Mouse (Mus musculus): ENCODE data around the gene Far1.
A peak's percentile ranks its signal among the peaks of the same experiment; 100 is the strongest.

Gene Far1

GRCm38 (mm10) chr7:113571121-113571520 lies 57.5 kb downstream of the Far1 start:
- DNase-seq (ENCODE audit: low read depth): no peak

DNA sequence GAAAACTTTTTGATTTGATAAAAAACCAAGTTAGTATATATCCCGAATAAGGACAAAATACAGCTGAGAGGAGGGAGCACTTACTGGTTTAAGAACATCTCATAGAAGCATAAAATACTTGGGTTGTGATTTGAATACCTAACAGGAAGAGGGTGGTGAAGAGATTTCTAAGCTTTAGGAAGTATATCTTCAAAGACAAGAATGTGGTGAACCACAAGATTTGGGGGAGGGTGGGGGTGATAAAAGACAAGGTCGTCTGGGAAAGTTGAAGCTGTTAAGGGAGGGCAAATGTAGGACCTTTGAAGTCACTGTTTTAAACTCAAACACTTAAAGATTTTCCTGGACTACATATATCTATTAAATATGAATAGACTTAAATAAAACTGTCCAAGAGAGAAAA lies 59.1 kb downstream of the Far1 start:
- DNase-seq (ENCODE audit: low read depth): no peak

DNA sequence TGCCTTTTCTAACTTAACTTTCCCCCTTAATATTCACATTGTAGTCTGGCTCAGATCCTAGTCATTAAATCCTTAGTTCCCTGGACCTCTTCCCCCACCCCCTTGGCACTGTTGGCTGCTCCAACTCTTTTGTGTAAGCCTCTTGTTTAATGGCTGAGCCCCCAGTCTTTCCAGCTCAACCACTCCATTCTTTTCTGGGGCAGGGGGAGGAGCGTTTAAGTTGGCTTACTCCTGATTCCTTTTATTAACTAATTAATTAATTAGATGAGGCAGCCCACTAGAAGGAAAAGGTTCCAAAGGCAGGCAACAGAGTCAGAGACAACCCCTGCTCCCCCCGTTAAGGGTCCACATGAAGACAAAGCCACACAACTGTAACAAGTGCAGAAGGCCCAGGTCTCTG lies 68.5 kb downstream of the Far1 start:
- DNase-seq (ENCODE audit: low read depth): no peak

DNA sequence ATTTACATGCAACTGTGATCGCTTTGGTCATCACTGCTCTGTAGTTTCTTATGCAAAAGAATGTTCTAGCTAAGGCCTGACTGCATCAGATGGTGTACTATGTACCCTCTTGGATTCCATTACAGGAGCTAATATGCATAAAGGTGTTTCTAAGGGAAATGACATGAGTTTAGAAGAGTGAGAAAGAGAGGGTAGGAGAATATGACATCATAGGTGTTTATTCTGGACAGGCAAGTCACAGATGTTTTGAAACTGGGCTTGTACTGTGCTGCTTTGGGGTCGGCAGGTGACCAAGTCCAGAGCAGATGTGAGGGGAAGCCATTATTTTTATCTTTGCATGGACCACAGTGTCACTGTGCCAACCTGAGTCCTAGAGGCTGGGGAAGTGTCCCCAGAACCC lies 75.6 kb downstream of the Far1 start:
- DNase-seq (ENCODE audit: low read depth): no peak

- DNase-seq (ENCODE audit: low read depth): no peak
Measured at GRCm38 (mm10) chr7:113590330-113590729, 76.7 kb downstream of the Far1 start.

- peak; percentile 13 for DNase-seq (ENCODE audit: low read depth)
Measured at GRCm38 (mm10) chr7:113591084-113591483, 77.5 kb downstream of the Far1 start.

DNA sequence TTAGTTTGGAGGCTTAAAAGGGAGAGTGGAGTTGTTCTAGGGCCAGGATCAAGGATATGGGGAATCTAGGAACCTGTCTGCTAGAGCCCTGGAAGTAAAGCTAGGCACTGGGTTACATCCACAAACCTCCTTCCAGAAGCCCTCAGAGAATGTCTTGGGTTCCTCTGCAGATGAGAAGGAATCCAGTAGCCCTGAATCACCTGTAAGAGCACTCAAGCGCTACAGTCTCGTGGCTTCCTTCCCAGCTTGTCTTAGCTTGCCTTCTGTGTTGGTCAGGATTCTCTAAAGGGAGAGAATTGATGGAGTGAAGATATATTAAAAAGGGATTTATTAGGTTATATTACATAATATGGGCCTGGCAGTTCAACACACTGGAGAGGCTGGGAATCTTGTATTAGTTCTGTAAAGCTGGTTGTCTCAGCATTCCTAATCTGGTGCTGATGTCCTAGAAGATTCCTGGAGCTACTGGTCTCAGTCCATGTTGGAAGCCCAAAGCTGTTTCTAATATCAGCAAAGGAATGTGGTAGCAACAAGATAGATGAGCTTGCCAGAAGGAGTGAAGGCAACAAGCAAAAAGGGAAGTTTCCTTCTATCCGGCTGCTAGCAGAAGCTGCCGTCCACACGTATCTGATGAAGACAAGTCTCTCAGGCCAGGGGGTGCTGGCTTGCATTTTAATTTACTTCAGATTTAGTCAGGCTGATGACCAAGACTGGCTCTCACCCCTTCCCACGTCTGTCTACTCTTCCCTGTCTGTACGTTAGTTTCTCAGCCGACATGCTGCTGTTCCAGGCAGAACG lies 78.1 kb downstream of the Far1 start:
- DNase-seq (ENCODE audit: low read depth): no peak

GRCm38 (mm10) chr7:113592696-113593095 lies 79.1 kb downstream of the Far1 start:
- no peak for DNase-seq (ENCODE audit: low read depth)

GRCm38 (mm10) chr7:113594363-113594762 lies 80.7 kb downstream of the Far1 start:
- DNase-seq (ENCODE audit: low read depth): peak; percentile 30

- DNase-seq (ENCODE audit: low read depth): no peak
Measured at GRCm38 (mm10) chr7:113597231-113597630, 83.6 kb downstream of the Far1 start.

GRCm38 (mm10) chr7:113601803-113602202 lies 88.2 kb downstream of the Far1 start:
- no peak for DNase-seq (ENCODE audit: low read depth)

GRCm38 (mm10) chr7:113607928-113608327 lies 94.3 kb downstream of the Far1 start:
- no peak for DNase-seq (ENCODE audit: low read depth)

DNA sequence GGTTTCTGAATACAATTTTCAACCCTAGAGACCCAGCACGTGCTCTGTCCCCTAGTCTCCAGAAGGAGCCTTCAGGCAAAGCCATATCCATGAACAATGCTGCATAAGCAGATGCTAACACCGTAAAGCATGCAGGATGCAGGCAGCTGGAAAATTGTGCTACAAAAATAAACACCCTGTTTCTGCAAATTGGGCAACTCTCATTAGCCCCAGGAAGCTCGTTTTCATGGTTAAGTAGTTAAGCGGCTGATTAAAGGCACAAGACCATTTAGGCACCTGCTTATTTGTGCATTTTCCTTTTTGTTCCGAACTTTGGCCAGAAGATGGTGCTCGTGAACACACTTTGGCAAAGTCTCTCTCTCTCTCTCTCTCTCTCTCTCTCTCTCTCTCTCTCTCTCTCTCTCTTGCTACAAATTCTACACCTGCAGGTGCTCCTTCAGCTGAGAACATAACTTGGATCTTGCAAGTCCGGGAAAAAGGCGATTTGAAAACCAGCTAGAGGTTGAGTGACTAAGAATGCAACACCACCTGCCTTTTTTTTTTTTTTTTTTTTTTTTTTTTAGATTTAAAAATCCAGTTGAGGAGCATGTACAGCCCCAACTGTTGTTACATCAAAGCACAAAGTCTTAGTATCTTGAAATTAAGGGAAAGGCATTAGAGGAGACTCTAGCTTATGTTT lies 95.5 kb downstream of the Far1 start:
- peak; percentile 26 for DNase-seq (ENCODE audit: low read depth)

DNA sequence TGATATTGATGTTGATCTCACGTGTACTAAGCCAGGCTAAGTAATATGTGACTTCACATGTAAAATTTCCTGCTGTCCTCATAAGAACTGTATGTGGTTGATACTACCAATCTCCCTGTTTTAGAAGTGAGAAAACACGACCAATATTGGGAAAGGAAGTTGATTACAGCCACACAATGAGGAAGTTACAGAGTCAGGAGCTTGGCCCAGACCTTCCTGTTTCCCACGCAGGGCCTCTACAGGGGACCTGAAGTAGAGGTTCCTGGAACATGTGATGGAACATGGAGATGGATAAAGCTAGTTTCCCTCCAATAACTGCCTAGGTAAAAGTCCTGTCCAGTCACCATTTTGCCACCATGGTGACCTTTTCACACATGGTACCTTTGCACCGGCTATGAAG lies 99.0 kb downstream of the Far1 start:
- DNase-seq (ENCODE audit: low read depth): no peak

DNA sequence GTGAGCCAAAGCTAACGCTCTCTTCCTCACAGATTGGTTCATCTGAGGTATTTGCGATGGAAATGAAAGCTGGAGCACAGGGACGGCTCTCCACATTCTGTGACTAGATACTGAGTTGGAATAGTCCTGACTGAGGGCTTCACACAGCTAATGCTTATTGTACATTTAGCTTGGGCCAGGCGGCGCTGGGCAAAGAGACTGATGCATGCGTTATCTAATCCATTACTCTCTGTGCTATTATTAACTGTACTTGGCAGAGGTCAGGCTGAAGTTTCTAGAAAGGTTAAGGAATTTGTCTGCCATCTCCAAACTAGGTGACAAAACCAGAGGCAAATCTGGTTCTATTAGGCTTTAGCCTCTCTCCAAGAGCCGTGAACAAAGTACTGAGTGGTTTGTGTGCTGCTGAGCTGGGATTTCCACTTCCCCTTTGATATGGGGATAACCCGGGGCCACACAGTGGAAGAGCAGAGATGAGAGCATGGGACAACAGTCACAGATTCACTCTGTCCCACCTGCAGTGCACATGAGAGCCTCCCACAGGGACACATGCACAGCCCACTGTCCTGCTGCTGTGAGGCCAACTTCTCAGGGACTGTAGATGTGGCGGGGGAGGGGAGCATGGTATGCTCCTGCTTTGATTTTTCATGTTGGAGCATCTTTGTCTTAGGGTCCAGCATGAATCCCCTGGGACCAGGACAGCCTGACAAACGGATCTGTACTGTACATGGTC lies 100.7 kb downstream of the Far1 start:
- DNase-seq (ENCODE audit: low read depth): no peak

DNA sequence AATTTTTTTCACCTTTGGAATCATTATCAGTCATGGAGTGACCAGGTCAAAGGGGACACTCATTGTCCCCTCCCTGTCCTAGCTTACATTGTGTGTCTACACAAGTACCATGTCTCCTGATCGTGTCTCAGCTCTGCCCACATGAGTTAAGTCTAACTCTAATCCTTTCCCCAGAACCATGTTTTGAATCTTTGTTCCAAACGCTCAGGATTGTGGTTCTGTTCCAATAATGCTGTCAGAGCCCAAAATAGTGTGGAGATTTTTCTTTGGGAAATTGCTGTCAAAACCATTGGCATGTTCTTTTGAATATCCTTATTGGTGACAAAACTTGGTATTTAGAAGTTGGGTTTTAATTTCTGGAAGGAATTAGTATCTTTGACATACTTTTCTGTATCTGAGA lies 105.5 kb downstream of the Far1 start:
- DNase-seq (ENCODE audit: low read depth): no peak

DNA sequence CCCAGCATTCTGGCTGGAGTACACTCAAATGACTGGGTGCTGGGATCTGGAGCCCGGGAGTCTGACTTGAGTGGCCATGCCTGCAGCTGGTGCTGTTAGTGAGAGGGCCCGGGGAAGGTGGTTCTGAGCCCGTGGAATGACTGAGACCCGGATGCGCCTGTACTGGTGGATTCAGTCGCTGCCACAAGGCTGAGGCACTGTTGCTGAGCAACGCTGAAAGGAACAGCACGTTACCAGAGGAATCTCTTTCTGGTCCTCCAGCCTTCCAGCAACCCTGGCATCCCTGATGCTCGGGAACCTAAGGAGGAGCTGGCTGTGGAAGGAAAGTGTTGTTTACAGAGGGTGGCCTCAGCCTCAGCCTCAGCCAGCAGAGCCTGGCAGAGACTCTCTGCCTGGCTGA lies 106.1 kb downstream of the Far1 start:
- no peak for DNase-seq (ENCODE audit: low read depth)

Measured in fibroblast of lung, adult 2 months (primary cell).